Mouse (Mus musculus) C2C12 (cell line): ENCODE measurements around the gene Vmn1r3.

Experiments
- CEBPB ChIP-seq: IDR thresholded peaks from one replicate; pipeline ENCODE4 v1.6.1; 2011; ENCODE audit warnings: low read depth, mild to moderate bottlenecking, control low read depth, moderate library complexity
- CTCF ChIP-seq: IDR thresholded peaks from one replicate; pipeline ENCODE4 v1.5.1; 2011; ENCODE audit not compliant: control insufficient read depth, insufficient read depth, insufficient read length
- FOSL1 ChIP-seq: IDR thresholded peaks from one replicate; pipeline ENCODE4 v1.8.0; 2011; ENCODE audit warnings: mild to moderate bottlenecking, low read length; ENCODE audit not compliant: poor library complexity, insufficient read depth, severe bottlenecking
- MAX ChIP-seq: IDR thresholded peaks from one replicate; pipeline ENCODE4 v1.6.1; 2011; ENCODE audit warnings: mild to moderate bottlenecking, control low read depth
- MYOD1 ChIP-seq: IDR thresholded peaks from one replicate; pipeline ENCODE4 v1.6.1; 2011; ENCODE audit warnings: low read depth; ENCODE audit not compliant: control insufficient read depth, insufficient read length
- MYOG ChIP-seq: IDR thresholded peaks from one replicate; pipeline ENCODE4 v1.6.1; 2011; ENCODE audit not compliant: control insufficient read depth, insufficient read length; ENCODE audit errors: extremely low read depth
- USF1 ChIP-seq: IDR thresholded peaks from one replicate; pipeline ENCODE4 v1.6.1; 2011; ENCODE audit warnings: low read depth, mild to moderate bottlenecking, control low read depth, moderate library complexity

DNA sequence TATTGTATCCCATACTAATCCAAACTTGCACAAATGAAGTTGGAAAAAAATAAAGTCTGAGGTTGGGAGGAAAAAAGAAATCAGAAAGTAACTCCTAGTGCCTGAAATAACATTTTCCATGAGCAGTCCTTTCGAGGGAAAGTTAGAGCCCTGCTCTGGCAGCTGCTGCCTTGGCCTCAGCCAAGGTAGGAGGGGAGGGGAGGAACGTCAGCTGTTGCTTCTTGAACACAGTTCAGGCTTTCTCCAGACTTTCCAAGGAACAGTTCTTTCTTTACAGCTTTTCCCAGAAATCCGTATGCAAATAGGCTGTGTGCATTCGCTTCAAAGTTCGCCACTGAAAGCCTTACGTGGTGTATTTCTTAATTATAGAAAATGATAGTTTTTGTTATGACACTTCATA, 46.9 kb upstream of the Vmn1r3 start:
- TF ChIP-seq MAX = no peak
- no peak for TF ChIP-seq CTCF
- no peak for TF ChIP-seq CEBPB
- no peak for TF ChIP-seq USF1
- TF ChIP-seq MYOD1 = no peak
- no peak for TF ChIP-seq MYOG
- TF ChIP-seq FOSL1 = no peak
